Mouse (Mus musculus) heart, adult 2 months (tissue): ENCODE measurements at regions not wholly inside any gene's neighbourhood (a gene's known extent, or its start where the extent isn't known, plus 50 kb on each side); places are given as distances from the start of the nearest gene placed in this dataset.

ENCODE experiments used
- CTCF ChIP-seq: fragments of 200-600 bp; IDR thresholded peaks from 2 replicates; pipeline ENCODE4 v1.8.1; 2022; ENCODE audit warnings: antibody characterized with exemption, mild to moderate bottlenecking, moderate library complexity
- EP300 ChIP-seq: fragments of 200-500 bp; IDR thresholded peaks from 2 replicates; pipeline ENCODE4 v1.6.1; 2011; ENCODE audit warnings: low read depth, low read length, control low read depth; ENCODE audit not compliant: insufficient read depth
- POLR2A ChIP-seq: fragments of 200-500 bp; IDR thresholded peaks from 2 replicates; pipeline ENCODE4 v1.6.1; 2011; ENCODE audit warnings: mild to moderate bottlenecking, low read depth, low read length, control low read depth; ENCODE audit not compliant: insufficient read depth

- TF ChIP-seq CTCF = no peak
- no peak for TF ChIP-seq EP300
- no peak for TF ChIP-seq POLR2A
These were observed 256.2 kb upstream of the Htr2a start for GRCm38 (mm10) chr14:74384481-74384880.
